Mouse (Mus musculus) heart, postnatal 14 days (tissue): ENCODE results near the gene Wfdc5. TPM values are rescaled to one million over a fixed set of nuclear protein-coding genes. Genes with fewer than 3 reads are reported as not detected.

Source experiments
- DNase-seq, 2 experiments: peaks; one replicate each; pipeline ENCODE4 v3.0.0; 2021 to 2022
- intact Hi-C: fragments of 180-260 bp; cut with DNase I; formaldehyde crosslinking; loops from one replicate; pipeline ENCODE4 v1.15.1; 2025
- total RNA-seq, 2 experiments: library from RNA; stranded (reverse); gene quantifications; 2 replicates each; pipeline ENCODE4 v1.2.3; 2021

Wfdc5 gene
- total RNA-seq, 2 experiments from 2014 or later: not detected

- intact Hi-C loops: loop anchor here (5.0 kb wide), 1 partner anchor 44 kb away; no protein-coding TSS in a partner anchor
- no peak for DNase-seq
Measured at GRCm38 (mm10) chr2:164175850-164176249, 6.7 kb downstream of the Wfdc5 start.

GRCm38 (mm10) chr2:164174649-164175395, 7.7 kb downstream of the Wfdc5 start:
- no peak for DNase-seq
- intact Hi-C loops: loop anchor here (5.0 kb wide), 1 partner anchor 43 kb away; no protein-coding TSS in a partner anchor

- intact Hi-C loops: no loop called here
- DNase-seq: no peak
Measured at GRCm38 (mm10) chr2:164173394-164173793, 9.1 kb downstream of the Wfdc5 start.

GRCm38 (mm10) chr2:164170902-164171301, 11.6 kb downstream of the Wfdc5 start, which contains the start of gene Kcns1:
TSS of gene Kcns1 (minus strand) at chr2:164171113.
- no peak for DNase-seq
- intact Hi-C loops: no loop called here

- intact Hi-C loops: no loop called here
- no peak for DNase-seq
Measured at GRCm38 (mm10) chr2:164170326-164170725, 12.2 kb downstream of the Wfdc5 start.

- intact Hi-C loops: no loop called here
- DNase-seq: no peak
Measured at GRCm38 (mm10) chr2:164168571-164168946, 14.0 kb downstream of the Wfdc5 start.

GRCm38 (mm10) chr2:164167752-164168570, 14.6 kb downstream of the Wfdc5 start:
- intact Hi-C loops: no loop called here
- DNase-seq: no peak

GRCm38 (mm10) chr2:164164941-164165340, 17.6 kb downstream of the Wfdc5 start:
- no peak for DNase-seq
- intact Hi-C loops: no loop called here

- intact Hi-C loops: no loop called here
- DNase-seq: no peak
Measured at GRCm38 (mm10) chr2:164161515-164162055, 21.0 kb downstream of the Wfdc5 start.

- no peak for DNase-seq
- intact Hi-C loops: no loop called here
Measured at GRCm38 (mm10) chr2:164158838-164159237, 23.7 kb downstream of the Wfdc5 start.

- intact Hi-C loops: no loop called here
- DNase-seq: no peak
Measured at GRCm38 (mm10) chr2:164156158-164156557, 26.4 kb downstream of the Wfdc5 start.

- intact Hi-C loops: no loop called here
- DNase-seq: no peak
Measured at GRCm38 (mm10) chr2:164154007-164154406, 28.5 kb downstream of the Wfdc5 start.

GRCm38 (mm10) chr2:164152341-164152740, 30.2 kb downstream of the Wfdc5 start:
- intact Hi-C loops: no loop called here
- no peak for DNase-seq

- DNase-seq: no peak
Measured at GRCm38 (mm10) chr2:164150086-164150760, 32.3 kb downstream of the Wfdc5 start.

GRCm38 (mm10) chr2:164146556-164146955, 36.0 kb downstream of the Wfdc5 start:
- intact Hi-C loops: no loop called here
- no peak for DNase-seq

More at GRCm38 (mm10) chr2:164150086-164150760, 32.3 kb downstream of the Wfdc5 start:
- intact Hi-C loops: no loop called here

GRCm38 (mm10) chr2:164144541-164144940, 38.0 kb downstream of the Wfdc5 start:
- DNase-seq: no peak
- intact Hi-C loops: no loop called here

GRCm38 (mm10) chr2:164144025-164144424, 38.5 kb downstream of the Wfdc5 start:
- intact Hi-C loops: no loop called here
- no peak for DNase-seq

- peak in 1 of 2 experiments; percentile 49 for DNase-seq
Measured at GRCm38 (mm10) chr2:164142021-164142420, 40.5 kb downstream of the Wfdc5 start.

GRCm38 (mm10) chr2:164137754-164138153, 44.8 kb downstream of the Wfdc5 start:
- DNase-seq: no peak
- intact Hi-C loops: loop anchor here (10.0 kb wide), 1 partner anchor 267 kb away; the partner anchor contains the start of genes Matn4 and Rbpjl

More at GRCm38 (mm10) chr2:164142021-164142420, 40.5 kb downstream of the Wfdc5 start:
- intact Hi-C loops: no loop called here

- no peak for DNase-seq
- intact Hi-C loops: loop anchor here (10.0 kb wide), 1 partner anchor 268 kb away; the partner anchor contains the start of genes Matn4 and Rbpjl
Measured at GRCm38 (mm10) chr2:164136393-164136792, 46.1 kb downstream of the Wfdc5 start.
